Mouse (Mus musculus): Measurements from ENCODE around the gene Gucy2g. TPM values are rescaled to one million over a fixed set of nuclear protein-coding genes. Genes with fewer than 3 reads are reported as not detected.

Gucy2g gene
- polyA plus RNA-seq, 1 experiment = 0.32 TPM

GRCm38 (mm10) chr19:55266786-55267185, 25.8 kb upstream of the Gucy2g start:
- TF ChIP-seq CTCF (IDR thresholded peaks at IDR 0.05; ENCODE audit: insufficient read depth, low read length) = no peak
- no peak for TF ChIP-seq POLR2A (IDR thresholded peaks at IDR 0.05; ENCODE audit: borderline replicate concordance, extremely low read depth, low read depth, low read length)
- H3K4me3 ChIP-seq (replicated peaks; ENCODE audit: extremely low read depth, low read depth, low read length) = no peak overlapping the region
- 70% methylated on average over 3 of the region's 3 CpGs for WGBS
- no peak for DNase-seq
- H3K4me1 ChIP-seq (ENCODE audit: control insufficient read depth, insufficient read depth, low read length) = peaks cover 13% of the 10 kb centered on the region

GRCm38 (mm10) chr19:55265269-55265668, 24.2 kb upstream of the Gucy2g start:
- no peak for TF ChIP-seq POLR2A (IDR thresholded peaks at IDR 0.05; ENCODE audit: borderline replicate concordance, extremely low read depth, low read depth, low read length)
- DNase-seq = no peak
- Histone ChIP-seq H3K4me1 (ENCODE audit: control insufficient read depth, insufficient read depth, low read length) (peaks cover 18% of the 10 kb centered on the region), H3K4me3 (replicated peaks; ENCODE audit: extremely low read depth, low read depth, low read length) (no peak overlapping the region)
- 67% methylated on average over 3 of the region's 3 CpGs for WGBS

GRCm38 (mm10) chr19:55260389-55261184, 19.6 kb upstream of the Gucy2g start:
- H3K4me3 ChIP-seq (replicated peaks; ENCODE audit: extremely low read depth, low read depth, low read length) = no peak overlapping the region
- 33% methylated on average over 12 of the region's 12 CpGs for WGBS
- TF ChIP-seq POLR2A (IDR thresholded peaks at IDR 0.05; ENCODE audit: borderline replicate concordance, extremely low read depth, low read depth, low read length) (no peak), CTCF (IDR thresholded peaks at IDR 0.05; ENCODE audit: insufficient read depth, low read length) (no peak)
- peaks cover 28% of the 10 kb centered on the region for H3K4me1 ChIP-seq (ENCODE audit: control insufficient read depth, insufficient read depth, low read length)
- no peak for DNase-seq

- no peak for TF ChIP-seq POLR2A (IDR thresholded peaks at IDR 0.05; ENCODE audit: borderline replicate concordance, extremely low read depth, low read depth, low read length)
- TF ChIP-seq CTCF (IDR thresholded peaks at IDR 0.05; ENCODE audit: insufficient read depth, low read length) = no peak
- DNase-seq = no peak
- WGBS = 78% methylated on average over 5 of the region's 5 CpGs
- Histone ChIP-seq H3K4me1 (ENCODE audit: control insufficient read depth, insufficient read depth, low read length) (peaks cover 29% of the 10 kb centered on the region), H3K4me3 (replicated peaks; ENCODE audit: extremely low read depth, low read depth, low read length) (no peak overlapping the region)
Observed at GRCm38 (mm10) chr19:55258514-55258913, 17.5 kb upstream of the Gucy2g start.

- Histone ChIP-seq H3K4me3 (replicated peaks; ENCODE audit: extremely low read depth, low read depth, low read length) (no peak overlapping the region), H3K4me1 (ENCODE audit: control insufficient read depth, insufficient read depth, low read length) (peaks cover 29% of the 10 kb centered on the region)
- no peak for TF ChIP-seq CTCF (IDR thresholded peaks at IDR 0.05; ENCODE audit: insufficient read depth, low read length)
- no peak for TF ChIP-seq POLR2A (IDR thresholded peaks at IDR 0.05; ENCODE audit: borderline replicate concordance, extremely low read depth, low read depth, low read length)
- peak; percentile 55 for DNase-seq
- 54% methylated on average over 5 of the region's 5 CpGs for WGBS
Observed at GRCm38 (mm10) chr19:55257656-55258375, 16.8 kb upstream of the Gucy2g start.

GRCm38 (mm10) chr19:55256156-55256555, 15.1 kb upstream of the Gucy2g start:
- WGBS = 48% methylated on average over 9 of the region's 9 CpGs
- TF ChIP-seq CTCF (IDR thresholded peaks at IDR 0.05; ENCODE audit: insufficient read depth, low read length) (no peak), POLR2A (IDR thresholded peaks at IDR 0.05; ENCODE audit: borderline replicate concordance, extremely low read depth, low read depth, low read length) (no peak)
- Histone ChIP-seq H3K4me1 (ENCODE audit: control insufficient read depth, insufficient read depth, low read length) (peaks cover 29% of the 10 kb centered on the region), H3K4me3 (replicated peaks; ENCODE audit: extremely low read depth, low read depth, low read length) (no peak overlapping the region)
- no peak for DNase-seq

GRCm38 (mm10) chr19:55254513-55255016, 13.5 kb upstream of the Gucy2g start:
- DNase-seq = no peak
- TF ChIP-seq POLR2A (IDR thresholded peaks at IDR 0.05; ENCODE audit: borderline replicate concordance, extremely low read depth, low read depth, low read length) (no peak), CTCF (IDR thresholded peaks at IDR 0.05; ENCODE audit: insufficient read depth, low read length) (no peak)
- 11% methylated on average over 5 of the region's 5 CpGs for WGBS
- Histone ChIP-seq H3K4me1 (ENCODE audit: control insufficient read depth, insufficient read depth, low read length) (peaks cover 21% of the 10 kb centered on the region), H3K4me3 (replicated peaks; ENCODE audit: extremely low read depth, low read depth, low read length) (peak overlapping the region; percentile 97)

- peak overlapping the region; percentile 97 for H3K4me3 ChIP-seq (replicated peaks; ENCODE audit: extremely low read depth, low read depth, low read length)
- peak; percentile 86 for DNase-seq
- WGBS = under 1% methylated on average over 32 of the region's 32 CpGs
- peak; percentile 97 for TF ChIP-seq POLR2A (IDR thresholded peaks at IDR 0.05; ENCODE audit: borderline replicate concordance, extremely low read depth, low read depth, low read length)
- TF ChIP-seq CTCF (IDR thresholded peaks at IDR 0.05; ENCODE audit: insufficient read depth, low read length) = no peak
- H3K4me1 ChIP-seq (ENCODE audit: control insufficient read depth, insufficient read depth, low read length) = peaks cover 17% of the 10 kb centered on the region
Observed at GRCm38 (mm10) chr19:55253570-55254441, 12.8 kb upstream of the Gucy2g start.

- WGBS = under 1% methylated on average over 9 of the region's 9 CpGs
- H3K4me1 ChIP-seq (ENCODE audit: control insufficient read depth, insufficient read depth, low read length) = peaks cover 15% of the 10 kb centered on the region
- no peak for DNase-seq
- H3K4me3 ChIP-seq (replicated peaks; ENCODE audit: extremely low read depth, low read depth, low read length) = peak overlapping the region; percentile 97
- TF ChIP-seq CTCF (IDR thresholded peaks at IDR 0.05; ENCODE audit: insufficient read depth, low read length) (no peak), POLR2A (IDR thresholded peaks at IDR 0.05; ENCODE audit: borderline replicate concordance, extremely low read depth, low read depth, low read length) (no peak)
Observed at GRCm38 (mm10) chr19:55253239-55253569, 12.2 kb upstream of the Gucy2g start.

Data from lung, adult 2 months (tissue).